Comparison of ENCODE assay signal across 15 mouse cellular contexts in the genomic region with DNA sequence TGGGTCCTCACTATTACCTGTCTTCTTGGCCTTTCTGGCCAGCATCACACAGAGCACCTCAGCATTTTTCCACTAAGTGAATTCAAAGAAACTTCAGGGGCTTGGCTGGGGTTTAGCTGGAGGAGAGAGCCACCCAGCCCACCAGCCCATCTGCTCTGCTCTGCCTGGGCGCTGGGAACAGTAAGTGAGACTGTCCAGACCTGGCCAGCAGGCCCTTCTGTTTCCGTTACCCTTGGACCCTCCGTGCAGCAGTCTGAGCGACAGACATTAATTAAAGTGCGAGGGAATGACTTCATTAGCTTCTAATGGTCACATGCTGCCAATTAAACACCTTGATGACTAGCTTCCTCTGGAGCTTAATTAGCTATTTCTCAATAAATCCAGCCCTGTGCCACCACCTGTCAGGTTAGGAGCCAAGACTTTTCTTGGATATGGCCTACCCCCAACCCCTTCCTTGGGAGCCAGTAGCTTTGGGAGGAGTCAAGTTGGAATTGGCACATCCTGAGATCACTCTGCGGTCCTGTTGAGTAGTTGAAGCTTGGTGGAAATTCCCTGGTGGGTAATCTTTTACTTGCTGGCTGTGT. TPM values are rescaled to one million over a fixed set of nuclear protein-coding genes. Genes with fewer than 3 reads are reported as not detected.
DNase-seq lines count a peak whose midpoint lies in the region; ATAC-seq and TF ChIP-seq lines count a peak whose summit lies in the region.
"Had no signal": no experiment of that assay in that cellular context is flagged by ENCODE, and none has a peak within 500 bp of the region (broad histone marks: within the 10 kb centered on the region; RNA-seq: fewer than 3 reads in every experiment).

No protein-coding gene starts in this region.

- no peak overlapping the region for H3K4me2 ChIP-seq in embryonic facial prominence, embryonic 14.5 days (ENCODE audit: low read depth, low read length)
- H3K4me2 ChIP-seq in midbrain, postnatal 0 days (ENCODE audit: low read depth, low read length, poor library complexity, severe bottlenecking) = no peak overlapping the region
- no peak overlapping the region for H3K4me2 ChIP-seq in midbrain, embryonic 13.5 days (replicated peaks)
- H3K4me2 ChIP-seq in neural tube, embryonic 15.5 days = no peak overlapping the region

- no peaks in the 10 kb centered on the region for H3K9me3 ChIP-seq in embryonic facial prominence, embryonic 14.5 days (ENCODE audit: control insufficient read depth, low read length)
- H3K9me3 ChIP-seq in embryonic facial prominence, embryonic 10.5 days = no peaks in the 10 kb centered on the region
- no peaks in the 10 kb centered on the region for H3K9me3 ChIP-seq in midbrain, postnatal 0 days (ENCODE audit: low read length)
- no peaks in the 10 kb centered on the region for H3K9me3 ChIP-seq in midbrain, embryonic 13.5 days
- no peaks in the 10 kb centered on the region for H3K9me3 ChIP-seq in neural tube, embryonic 15.5 days (replicated peaks)

- H3K9ac ChIP-seq in embryonic facial prominence, embryonic 14.5 days (ENCODE audit: low read depth, low read length) = no peak overlapping the region
- no peak overlapping the region for H3K9ac ChIP-seq in midbrain, postnatal 0 days (replicated peaks; ENCODE audit: low read length, poor library complexity, severe bottlenecking)
- no peak overlapping the region for H3K9ac ChIP-seq in midbrain, embryonic 13.5 days (replicated peaks)
- no peak overlapping the region for H3K9ac ChIP-seq in neural tube, embryonic 15.5 days (replicated peaks)
- H3K9ac ChIP-seq: liver, embryonic 14.5 days had no signal

- ATAC-seq in embryonic facial prominence, embryonic 14.5 days (ENCODE audit: low read depth) = 0 out of 2 replicates have a peak, but pooled peaks have one; percentile 24
- no peak for ATAC-seq in midbrain, postnatal 0 days (ENCODE audit: low FRiP score)
- no peak; the same call in 1 of the 2 replicates for ATAC-seq in midbrain, embryonic 13.5 days
- peak; percentile 43; the same call in 1 of the 2 replicates for ATAC-seq in neural tube, embryonic 15.5 days (ENCODE audit: low FRiP score)
- ATAC-seq in megakaryocyte progenitor cell, adult 5-6 weeks (replicated peaks; ENCODE audit: poor library complexity) = no peak

- WGBS in embryonic facial prominence, embryonic 14.5 days = 83% methylated on average over 6 of the region's 6 CpGs
- WGBS in embryonic facial prominence, embryonic 10.5 days = 82% methylated on average over 6 of the region's 6 CpGs
- 76% methylated on average over 6 of the region's 6 CpGs for WGBS in midbrain, postnatal 0 days
- WGBS in midbrain, embryonic 13.5 days = 74% methylated on average over 6 of the region's 6 CpGs
- 44% methylated on average over 6 of the region's 6 CpGs for WGBS in neural tube, embryonic 15.5 days

- no peaks in the 10 kb centered on the region for H3K36me3 ChIP-seq in embryonic facial prominence, embryonic 14.5 days (ENCODE audit: control insufficient read depth, insufficient read depth, low read length)
- H3K36me3 ChIP-seq in embryonic facial prominence, embryonic 10.5 days (replicated peaks) = no peaks in the 10 kb centered on the region
- H3K36me3 ChIP-seq in midbrain, postnatal 0 days (ENCODE audit: insufficient read depth, low read length) = no peaks in the 10 kb centered on the region
- H3K36me3 ChIP-seq in midbrain, embryonic 13.5 days = no peaks in the 10 kb centered on the region
- no peaks in the 10 kb centered on the region for H3K36me3 ChIP-seq in neural tube, embryonic 15.5 days

- DNase-seq in embryonic facial prominence, embryonic 14.5 days (ENCODE audit: low spot score) = no peak
- DNase-seq in embryonic facial prominence, embryonic 10.5 days (ENCODE audit: low spot score) = no peak
- peak; percentile 75 for DNase-seq in midbrain, postnatal 0 days (ENCODE audit: low spot score)
- DNase-seq in forelimb bud, embryonic 11.5 days (ENCODE audit: low read depth, low spot score) = peak; percentile 60
- DNase-seq in urinary bladder, postnatal 10 days (ENCODE audit: low spot score) = no peak
- DNase-seq: adrenal gland, postnatal 14 days; cerebellum, adult 8-10 months; gastrocnemius, postnatal 14 days; kidney, adult 2 months; kidney, postnatal 36 days had no signal

- no peak for TF ChIP-seq CTCF in midbrain, postnatal 0 days (IDR thresholded peaks at IDR 0.05)

- H3K27me3 ChIP-seq in embryonic facial prominence, embryonic 14.5 days (replicated peaks; ENCODE audit: control insufficient read depth, insufficient read depth, low read length) = no peaks in the 10 kb centered on the region
- no peaks in the 10 kb centered on the region for H3K27me3 ChIP-seq in embryonic facial prominence, embryonic 10.5 days (replicated peaks; ENCODE audit: low read depth, poor library complexity, severe bottlenecking)
- H3K27me3 ChIP-seq in midbrain, postnatal 0 days (ENCODE audit: insufficient read depth, low read length) = no peaks in the 10 kb centered on the region
- no peaks in the 10 kb centered on the region for H3K27me3 ChIP-seq in midbrain, embryonic 13.5 days
- no peaks in the 10 kb centered on the region for H3K27me3 ChIP-seq in neural tube, embryonic 15.5 days (replicated peaks)

- no peak overlapping the region for H3K27ac ChIP-seq in embryonic facial prominence, embryonic 14.5 days (replicated peaks; ENCODE audit: low read depth, low read length)
- no peak overlapping the region for H3K27ac ChIP-seq in embryonic facial prominence, embryonic 10.5 days (replicated peaks)
- no peak overlapping the region for H3K27ac ChIP-seq in midbrain, postnatal 0 days (ENCODE audit: low read depth, low read length)
- no peak overlapping the region for H3K27ac ChIP-seq in midbrain, embryonic 13.5 days
- H3K27ac ChIP-seq in neural tube, embryonic 15.5 days (replicated peaks) = no peak overlapping the region
- H3K27ac ChIP-seq: liver, embryonic 14.5 days had no signal

- H3K4me1 ChIP-seq in embryonic facial prominence, embryonic 14.5 days (ENCODE audit: control insufficient read depth, insufficient read depth, low read length) = no peaks in the 10 kb centered on the region
- H3K4me1 ChIP-seq in embryonic facial prominence, embryonic 10.5 days = peaks cover 5% of the 10 kb centered on the region
- H3K4me1 ChIP-seq in midbrain, postnatal 0 days (ENCODE audit: insufficient read depth, low read length) = no peaks in the 10 kb centered on the region
- peaks cover 11% of the 10 kb centered on the region; the same call in 1 of the 2 replicates for H3K4me1 ChIP-seq in midbrain, embryonic 13.5 days (replicated peaks)
- H3K4me1 ChIP-seq in neural tube, embryonic 15.5 days = peaks cover 10% of the 10 kb centered on the region

- no peak overlapping the region for H3K4me3 ChIP-seq in embryonic facial prominence, embryonic 14.5 days (ENCODE audit: low read depth, low read length)
- H3K4me3 ChIP-seq in embryonic facial prominence, embryonic 10.5 days = no peak overlapping the region
- no peak overlapping the region for H3K4me3 ChIP-seq in midbrain, postnatal 0 days (ENCODE audit: low read depth, low read length)
- no peak overlapping the region for H3K4me3 ChIP-seq in midbrain, embryonic 13.5 days (replicated peaks)
- no peak overlapping the region for H3K4me3 ChIP-seq in neural tube, embryonic 15.5 days (replicated peaks)
- H3K4me3 ChIP-seq: megakaryocyte, embryonic 14.5 days had no signal

RNA-seq across cellular contexts. Expression of a gene that starts 36.1 kb away (rescaled TPM):
- 11.9 and 13.1 TPM in 2 replicates for polyA plus RNA-seq in embryonic facial prominence, embryonic 14.5 days (2014; fragmentation: Nextera tagmentation; extraction: Ambion mirVana)
- 15.6 and 17.5 TPM in 2 replicates for polyA plus RNA-seq in embryonic facial prominence, embryonic 10.5 days (2016; fragmentation: Nextera tagmentation; extraction: Ambion mirVana)
- total RNA-seq in midbrain, postnatal 0 days (2014; rRNA removed) = 48.1 and 54.7 TPM in 2 replicates
- polyA plus RNA-seq in midbrain, postnatal 0 days (2015; fragmentation: Nextera tagmentation; extraction: Ambion mirVana) = 46.6 and 50.3 TPM in 2 replicates
- polyA plus RNA-seq in midbrain, embryonic 13.5 days (2015; fragmentation: Nextera tagmentation; extraction: Ambion mirVana) = 42.5 and 43.0 TPM in 2 replicates
- polyA plus RNA-seq in neural tube, embryonic 15.5 days (2015; fragmentation: Nextera tagmentation; extraction: Ambion mirVana) = 40.8 and 49.5 TPM in 2 replicates
- not detected in 2 replicates for total RNA-seq in megakaryocyte progenitor cell, adult 5-6 weeks (2015)
- not detected in 2 replicates for total RNA-seq in megakaryocyte progenitor cell, adult 5-6 weeks (2017)

Comparison
In these comparisons a context has a peak if more than half of its experiments do, and no peak if none do; other contexts are left out.
1. ATAC-seq: peak in embryonic facial prominence, embryonic 14.5 days (single experiment) and neural tube, embryonic 15.5 days (single experiment); none in midbrain, postnatal 0 days (single experiment), midbrain, embryonic 13.5 days (single experiment) and megakaryocyte progenitor cell, adult 5-6 weeks (single experiment).
2. DNase-seq: peak in midbrain, postnatal 0 days (single experiment) and forelimb bud, embryonic 11.5 days (single experiment); none in embryonic facial prominence, embryonic 14.5 days (single experiment), embryonic facial prominence, embryonic 10.5 days (single experiment) and urinary bladder, postnatal 10 days (single experiment).